Mouse (Mus musculus) midbrain, postnatal 0 days (tissue): ENCODE results near the gene Spdya. TPM values are rescaled to one million over a fixed set of nuclear protein-coding genes. Genes with fewer than 3 reads are reported as not detected.

ENCODE experiments used
- ATAC-seq: fragments of 200-750 bp; cut with Nextera tagmentation; 2 replicates; pipeline ENCODE4 v1.8.0; 2017; ENCODE audit warnings: moderate number of reproducible peaks, mild to moderate bottlenecking, moderate TSS enrichment, moderate library complexity; ENCODE audit not compliant: low FRiP score
- DNase-seq: peaks from one replicate; pipeline ENCODE4 v3.0.0-alpha.2; 2015; ENCODE audit warnings: low spot score
- H3K27ac ChIP-seq: fragments of 300-500 bp; sonication (generic); 2 replicates; pipeline ENCODE4 v1.5.1; 2014; ENCODE audit warnings: low read depth, mild to moderate bottlenecking, low read length, mixed read lengths
- H3K27me3 ChIP-seq: fragments of 300-500 bp; sonication (generic); 2 replicates; pipeline ENCODE4 v1.6.1; 2014; ENCODE audit warnings: low read length, control low read depth, mixed read lengths; ENCODE audit not compliant: insufficient read depth
- H3K36me3 ChIP-seq: fragments of 300-500 bp; sonication (generic); 2 replicates; pipeline ENCODE4 v1.6.1; 2014; ENCODE audit warnings: low read length, control low read depth, mixed read lengths; ENCODE audit not compliant: insufficient read depth
- H3K4me1 ChIP-seq: fragments of 300-500 bp; sonication (generic); 2 replicates; pipeline ENCODE4 v1.6.1; 2014; ENCODE audit warnings: mild to moderate bottlenecking, control low read depth, antibody characterized with exemption, low read length, mixed read lengths; ENCODE audit not compliant: insufficient read depth
- H3K4me2 ChIP-seq: fragments of 300-500 bp; sonication (generic); 2 replicates; pipeline ENCODE4 v1.6.1; 2014; ENCODE audit warnings: low read depth, mild to moderate bottlenecking, low read length, mixed read lengths; ENCODE audit not compliant: poor library complexity, severe bottlenecking
- H3K4me3 ChIP-seq: fragments of 300-500 bp; sonication (generic); 2 replicates; pipeline ENCODE4 v1.5.1; 2014; ENCODE audit warnings: low read depth, mild to moderate bottlenecking, low read length, moderate library complexity
- H3K9ac ChIP-seq: fragments of 300-500 bp; sonication (generic); replicated peaks from 2 replicates; pipeline ENCODE4 v1.6.1; 2014; ENCODE audit warnings: mild to moderate bottlenecking, low read length, moderate library complexity, mixed read lengths; ENCODE audit not compliant: poor library complexity, severe bottlenecking
- H3K9me3 ChIP-seq: fragments of 300-500 bp; sonication (generic); 2 replicates; pipeline ENCODE4 v1.6.1; 2016; ENCODE audit warnings: low read length, control low read depth
- CTCF ChIP-seq: IDR thresholded peaks from 2 replicates; pipeline ENCODE4 v1.5.1; 2016; ENCODE audit warnings: antibody characterized with exemption, mild to moderate bottlenecking
- WGBS: fragments of 180-500 bp; shearing (Covaris S2); extraction: QIAGEN DNeasy Blood & Tissue Kit; methylation state at CpG from one replicate; pipeline ENCODE4 v1.1.7; 2014; 5-methylcytosine and 5-hydroxymethylcytosine counted together
- polyA plus RNA-seq: library from polyadenylated mRNA; unstranded; fragments of >200 nt; fragmentation: Nextera tagmentation; extraction: Ambion mirVana; gene quantifications from 2 replicates; pipeline ENCODE4 v1.2.1, GENCODE M21; 2015
- total RNA-seq: library from RNA; depleted of rRNA; stranded (reverse); fragments of >200 nt; gene quantifications from 2 replicates; pipeline ENCODE4 v1.2.3, GENCODE M21; 2014

Gene Spdya
- total and polyA plus RNA-seq, 2 experiments from 2014 or later: 0.71 to 2.5 TPM

DNA sequence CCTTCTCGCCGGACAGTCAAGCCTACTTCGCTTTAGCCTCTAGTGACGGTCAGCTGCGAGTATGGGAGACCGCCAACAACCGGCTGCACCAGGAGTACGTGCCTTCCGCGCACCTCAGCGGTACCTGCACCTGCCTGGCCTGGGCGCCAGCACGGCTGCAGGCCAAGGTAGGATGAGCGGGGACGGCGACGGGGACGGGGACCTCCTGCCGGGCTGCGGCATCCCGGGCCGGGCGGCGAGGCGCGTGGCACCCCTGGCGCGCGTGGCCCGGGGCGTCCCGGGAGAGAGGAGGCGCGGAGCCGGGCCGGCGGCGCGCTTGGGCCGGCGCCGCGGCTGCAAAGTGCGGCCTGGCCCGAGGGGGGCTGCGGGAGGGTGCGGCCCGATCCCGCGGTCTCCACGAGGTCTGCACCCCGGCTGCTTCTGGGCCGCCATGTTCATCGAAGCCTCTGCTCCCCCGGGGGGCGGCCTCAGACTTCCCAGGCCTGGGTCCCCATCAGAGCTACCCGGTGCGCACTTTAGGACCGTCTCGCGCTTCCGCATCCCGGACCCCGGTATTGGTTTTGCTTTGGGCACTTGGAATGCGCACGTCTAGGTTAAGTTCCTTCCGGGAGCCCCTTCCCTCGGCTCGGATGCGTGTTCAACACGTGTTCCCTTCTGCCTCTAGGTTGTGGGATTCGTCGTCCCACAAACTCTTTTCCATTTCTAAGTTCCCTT lies 64.6 kb downstream of the Spdya start:
- under 1% methylated on average over 49 of the region's 73 CpGs for WGBS
- H3K27me3 ChIP-seq: no peaks in the 10 kb centered on the region
- H3K4me1 ChIP-seq: no peaks in the 10 kb centered on the region; the same call in 1 of the 2 replicates
- peak overlapping the region; percentile 86 for H3K9ac ChIP-seq
- H3K4me2 ChIP-seq: peak overlapping the region; percentile 80
- no peak for DNase-seq
- H3K27ac ChIP-seq: peak overlapping the region; percentile 69
- no peaks in the 10 kb centered on the region for H3K36me3 ChIP-seq
- ATAC-seq: peak; percentile 70
- no peaks in the 10 kb centered on the region for H3K9me3 ChIP-seq
- H3K4me3 ChIP-seq: peak overlapping the region; percentile 100
- TF ChIP-seq CTCF: no peak

DNA sequence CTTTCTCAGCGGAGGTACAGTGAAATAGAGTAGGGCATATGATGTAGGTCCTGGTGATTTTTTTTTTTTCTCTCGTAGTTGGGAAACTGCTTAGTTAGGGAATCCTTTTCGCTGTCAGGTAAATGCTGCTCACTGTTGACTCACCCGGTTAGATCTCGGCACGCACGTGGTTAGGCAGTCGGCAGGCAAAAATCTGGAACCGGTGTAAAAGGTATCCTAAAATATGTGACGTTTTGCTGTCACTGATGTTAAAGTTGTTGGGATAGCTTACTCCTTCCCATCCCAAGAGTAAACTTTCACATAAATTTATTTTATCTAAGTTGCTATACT lies 65.1 kb downstream of the Spdya start:
- Histone ChIP-seq H3K4me2 (peak overlapping the region; percentile 80), H3K4me3 (peak overlapping the region; percentile 100), H3K9me3 (no peaks in the 10 kb centered on the region), H3K27ac (no peak overlapping the region), H3K9ac (peak overlapping the region; percentile 86), H3K4me1 (no peaks in the 10 kb centered on the region; the same call in 1 of the 2 replicates), H3K27me3 (no peaks in the 10 kb centered on the region), H3K36me3 (no peaks in the 10 kb centered on the region)
- no peak for ATAC-seq
- WGBS: under 1% methylated on average over 10 of the region's 10 CpGs
- no peak for TF ChIP-seq CTCF
- no peak for DNase-seq

DNA sequence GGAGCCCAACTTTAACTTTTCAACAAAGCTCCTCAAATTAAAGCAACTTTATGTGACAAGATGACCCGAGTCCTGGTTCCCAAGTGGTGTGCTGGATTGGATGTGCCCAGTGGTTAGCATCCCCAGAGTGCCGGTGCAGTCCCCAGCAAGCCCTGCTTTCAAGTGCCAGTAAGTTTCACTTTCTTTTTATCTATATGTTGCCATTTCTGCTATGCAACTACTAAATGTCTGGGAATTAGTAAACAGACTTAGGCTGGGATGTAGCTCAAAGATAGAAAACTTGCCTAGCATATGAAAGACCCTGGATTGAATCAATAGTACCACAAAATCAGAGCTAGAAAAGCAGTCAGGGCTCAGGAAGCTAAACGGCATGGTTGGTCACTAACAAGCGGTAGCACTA lies 66.1 kb downstream of the Spdya start:
- H3K27me3 ChIP-seq: no peaks in the 10 kb centered on the region
- ATAC-seq (no peak), DNase-seq (no peak)
- H3K4me3 ChIP-seq: no peak overlapping the region
- H3K4me1 ChIP-seq: no peaks in the 10 kb centered on the region; the same call in 1 of the 2 replicates
- no peak for TF ChIP-seq CTCF
- H3K9ac ChIP-seq: no peak overlapping the region
- WGBS: 77% methylated on average over 4 of the region's 4 CpGs
- no peaks in the 10 kb centered on the region for H3K9me3 ChIP-seq
- no peaks in the 10 kb centered on the region for H3K36me3 ChIP-seq
- no peak overlapping the region for H3K27ac ChIP-seq
- no peak overlapping the region for H3K4me2 ChIP-seq

DNA sequence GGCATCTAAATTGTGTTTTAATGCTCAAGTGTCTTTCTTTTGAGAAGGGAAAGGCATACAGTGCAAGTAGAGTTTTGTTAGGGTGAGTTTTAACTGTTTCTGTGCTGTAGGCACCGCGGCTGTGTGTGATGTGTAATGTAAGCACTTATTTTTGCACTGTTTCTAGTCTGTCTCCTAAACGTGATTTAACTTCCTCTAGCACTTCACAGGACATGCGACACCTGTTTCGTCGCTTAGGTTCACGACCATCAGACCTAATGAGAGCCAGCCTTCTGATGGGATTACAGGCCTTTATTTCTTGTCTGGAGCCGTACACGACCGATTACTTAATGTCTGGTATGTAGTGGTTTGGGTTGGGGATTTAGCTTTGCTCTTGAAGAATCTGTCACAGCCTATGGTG lies 79.9 kb downstream of the Spdya start:
- Histone ChIP-seq H3K9me3 (no peaks in the 10 kb centered on the region), H3K9ac (no peak overlapping the region), H3K4me2 (no peak overlapping the region), H3K36me3 (peaks cover 47% of the 10 kb centered on the region), H3K27me3 (no peaks in the 10 kb centered on the region), H3K4me1 (no peaks in the 10 kb centered on the region), H3K4me3 (no peak overlapping the region), H3K27ac (no peak overlapping the region)
- no peak for DNase-seq
- TF ChIP-seq CTCF: no peak
- no peak for ATAC-seq
- 87% methylated on average over 10 of the region's 10 CpGs for WGBS

DNA sequence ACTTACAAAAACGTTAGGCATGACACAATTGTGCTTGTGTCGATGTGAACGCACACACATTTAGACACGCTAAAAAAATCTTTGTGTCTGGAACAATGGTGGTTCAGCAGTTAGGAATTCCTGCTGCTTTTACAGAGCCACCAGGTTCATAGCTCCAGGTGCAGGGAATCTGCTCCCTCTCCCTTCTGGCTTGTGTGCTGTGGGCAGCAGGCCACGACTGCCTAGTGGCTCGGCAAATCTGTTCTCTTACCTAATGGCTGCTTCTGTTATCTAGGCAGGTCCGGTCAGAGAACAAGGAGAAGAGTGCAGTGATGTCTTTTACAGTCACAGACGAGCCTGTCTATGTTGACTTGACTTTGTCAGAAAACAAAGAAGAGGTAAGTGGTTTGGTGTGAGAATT lies 81.5 kb downstream of the Spdya start:
- no peak for DNase-seq
- WGBS: 85% methylated on average over 8 of the region's 8 CpGs
- Histone ChIP-seq H3K27ac (no peak overlapping the region), H3K36me3 (peaks cover 51% of the 10 kb centered on the region), H3K4me2 (no peak overlapping the region), H3K9me3 (no peaks in the 10 kb centered on the region), H3K4me3 (no peak overlapping the region), H3K9ac (no peak overlapping the region), H3K27me3 (no peaks in the 10 kb centered on the region), H3K4me1 (no peaks in the 10 kb centered on the region)
- no peak for ATAC-seq
- TF ChIP-seq CTCF: no peak

DNA sequence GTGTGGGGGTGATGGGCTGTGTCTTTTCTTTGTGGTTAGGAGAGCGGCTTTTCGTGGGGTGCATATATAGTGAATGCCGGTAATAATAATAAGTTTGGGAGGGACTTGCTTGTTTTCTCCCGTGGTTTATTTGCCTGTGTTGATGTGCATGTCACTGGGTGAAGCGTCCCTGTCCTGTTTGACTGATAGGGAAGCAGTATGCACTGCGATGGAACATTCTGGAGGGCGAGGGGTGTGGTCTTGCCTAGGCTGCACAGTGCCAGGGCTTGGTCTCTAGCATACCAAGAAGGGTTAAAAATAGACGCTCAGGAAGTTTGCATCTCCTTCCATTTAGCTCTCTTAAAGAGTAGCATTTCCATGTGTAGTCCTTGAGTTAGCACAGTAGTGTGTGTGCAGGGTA lies 84.9 kb downstream of the Spdya start:
- no peak overlapping the region for H3K27ac ChIP-seq
- no peak for ATAC-seq
- no peaks in the 10 kb centered on the region for H3K4me1 ChIP-seq
- no peak overlapping the region for H3K4me3 ChIP-seq
- no peak overlapping the region for H3K4me2 ChIP-seq
- no peaks in the 10 kb centered on the region for H3K9me3 ChIP-seq
- H3K9ac ChIP-seq: no peak overlapping the region
- WGBS: 93% methylated on average over 8 of the region's 8 CpGs
- H3K27me3 ChIP-seq: no peaks in the 10 kb centered on the region
- no peak for TF ChIP-seq CTCF
- no peak for DNase-seq
- peaks cover 63% of the 10 kb centered on the region for H3K36me3 ChIP-seq
